Mouse (Mus musculus): Measurements from ENCODE around the gene Scfd2. TPM values are rescaled to one million over a fixed set of nuclear protein-coding genes. Genes with fewer than 3 reads are reported as not detected.

The Scfd2 gene
- polyA plus RNA-seq, 1 experiment from 2014 or later, result 14.4 TPM

DNA sequence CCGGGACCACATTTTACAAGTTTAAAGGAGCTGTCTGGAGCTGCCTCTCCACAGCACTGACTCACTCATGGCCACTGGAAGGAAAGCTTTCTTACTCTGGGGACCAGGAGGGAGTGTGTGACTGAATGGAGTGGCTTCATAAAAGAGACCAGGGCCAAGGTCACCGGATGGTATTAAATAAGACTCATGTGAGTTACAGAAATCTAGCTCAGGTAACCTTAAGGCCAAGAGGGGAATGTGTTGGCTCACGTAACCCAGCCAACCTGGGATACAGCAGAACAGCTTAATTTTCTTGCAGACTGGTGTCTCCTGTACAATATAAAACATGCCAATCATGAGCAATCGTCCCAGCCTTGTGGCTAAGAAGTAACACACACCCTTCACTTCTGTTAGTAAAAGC is 267.0 kb downstream of the Scfd2 start:
- Histone ChIP-seq H3K27me3 (ENCODE audit: control insufficient read depth, insufficient read depth, low read length) (no peaks in the 10 kb centered on the region), H3K9me3 (ENCODE audit: control insufficient read depth, low read length) (no peaks in the 10 kb centered on the region), H3K36me3 (ENCODE audit: control insufficient read depth, insufficient read depth, low read length) (no peaks in the 10 kb centered on the region), H3K4me1 (ENCODE audit: control insufficient read depth in 2 of 2, insufficient read depth in 2 of 2, low read length in 2 of 2) (peaks cover 37 to 62% of the 10 kb centered on the region in 2 experiments), H3K27ac (replicated peaks in 1 of 2; ENCODE audit: control insufficient read depth in 1 of 2, insufficient read depth in 1 of 2, low read depth in 2 of 2, low read length in 2 of 2) (no peak overlapping the region), H3K4me2 (ENCODE audit: low read length) (no peak overlapping the region), H3K9ac (ENCODE audit: low read length) (no peak overlapping the region), H3K4me3 (ENCODE audit: control insufficient read depth in 1 of 2, insufficient read depth in 1 of 2, low read depth in 1 of 2, low read length in 2 of 2) (no peak overlapping the region)
- 86% methylated on average over 4 of the region's 4 CpGs for WGBS
- ATAC-seq (ENCODE audit: insufficient number of reproducible peaks, insufficient read depth, low FRiP score, low read depth), result no peak

DNA sequence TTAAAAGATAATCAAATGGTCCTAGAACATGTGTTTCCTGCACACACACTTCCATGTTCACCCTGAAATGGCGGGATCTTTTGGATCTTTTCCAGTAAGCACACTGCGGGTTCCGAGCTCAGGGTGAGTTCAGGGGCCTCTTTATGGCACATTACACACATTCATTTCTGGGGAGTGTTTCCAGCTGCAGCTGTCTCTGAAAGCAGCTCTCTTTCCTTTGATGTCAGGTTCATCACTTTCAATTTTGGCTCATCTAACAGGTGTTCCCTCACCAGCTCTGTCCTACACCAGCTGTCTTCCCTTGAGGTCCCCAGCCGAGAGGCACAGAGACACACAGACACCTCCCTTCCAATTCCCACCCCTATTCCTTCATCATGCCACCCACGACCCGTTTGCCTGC is 270.5 kb downstream of the Scfd2 start:
- no peaks in the 10 kb centered on the region for H3K27me3 ChIP-seq (ENCODE audit: control insufficient read depth, insufficient read depth, low read length)
- WGBS, result 51% methylated on average over 6 of the region's 6 CpGs
- H3K4me3 ChIP-seq (ENCODE audit: control insufficient read depth in 1 of 2, insufficient read depth in 1 of 2, low read depth in 1 of 2, low read length in 2 of 2), result no peak overlapping the region
- peak overlapping the region; percentile 30 to 67; a peak in 3 of 4 replicates for H3K27ac ChIP-seq (replicated peaks in 1 of 2; ENCODE audit: control insufficient read depth in 1 of 2, insufficient read depth in 1 of 2, low read depth in 2 of 2, low read length in 2 of 2)
- H3K4me1 ChIP-seq (ENCODE audit: control insufficient read depth in 2 of 2, insufficient read depth in 2 of 2, low read length in 2 of 2), result peaks cover 32 to 56% of the 10 kb centered on the region in 2 experiments
- 0 out of 2 replicates have a peak overlapping the region, but pooled peaks have one; percentile 65 for H3K9ac ChIP-seq (ENCODE audit: low read length)
- no peak for ATAC-seq (ENCODE audit: insufficient number of reproducible peaks, insufficient read depth, low FRiP score, low read depth)
- no peaks in the 10 kb centered on the region for H3K9me3 ChIP-seq (ENCODE audit: control insufficient read depth, low read length)
- H3K4me2 ChIP-seq (ENCODE audit: low read length), result no peak overlapping the region
- H3K36me3 ChIP-seq (ENCODE audit: control insufficient read depth, insufficient read depth, low read length), result no peaks in the 10 kb centered on the region

DNA sequence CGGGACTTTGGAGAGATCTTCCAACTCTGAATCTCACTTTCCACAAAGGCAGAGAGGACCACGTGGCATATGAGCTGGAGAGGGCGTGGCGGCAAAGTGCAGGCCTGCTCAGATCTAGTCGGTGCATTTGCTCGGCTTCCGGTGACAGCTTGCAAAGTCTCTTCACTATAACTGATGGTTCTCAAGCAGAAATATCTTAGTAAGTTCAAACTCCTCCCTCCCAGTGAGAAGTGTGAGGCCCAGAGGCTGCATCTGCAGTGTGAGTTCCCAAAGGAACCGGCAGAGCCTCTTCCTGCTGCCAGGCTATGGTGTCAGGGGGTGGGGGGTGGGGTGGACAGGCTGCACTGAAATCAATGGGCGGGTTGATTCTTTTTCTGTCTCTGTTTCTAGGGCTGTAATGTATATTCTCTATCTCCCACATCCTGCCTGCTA is 271.2 kb downstream of the Scfd2 start:
- Histone ChIP-seq H3K9me3 (ENCODE audit: control insufficient read depth, low read length) (no peaks in the 10 kb centered on the region), H3K4me2 (ENCODE audit: low read length) (peak overlapping the region; percentile 18), H3K4me1 (ENCODE audit: control insufficient read depth in 2 of 2, insufficient read depth in 2 of 2, low read length in 2 of 2) (peaks cover 27 to 53% of the 10 kb centered on the region in 2 experiments), H3K4me3 (ENCODE audit: control insufficient read depth in 1 of 2, insufficient read depth in 1 of 2, low read depth in 1 of 2, low read length in 2 of 2) (no peak overlapping the region), H3K27me3 (ENCODE audit: control insufficient read depth, insufficient read depth, low read length) (no peaks in the 10 kb centered on the region), H3K9ac (ENCODE audit: low read length) (peak overlapping the region; percentile 65), H3K27ac (replicated peaks in 1 of 2; ENCODE audit: control insufficient read depth in 1 of 2, insufficient read depth in 1 of 2, low read depth in 2 of 2, low read length in 2 of 2) (peak overlapping the region; percentile 67 to 77), H3K36me3 (ENCODE audit: control insufficient read depth, insufficient read depth, low read length) (no peaks in the 10 kb centered on the region)
- peak; percentile 48 for ATAC-seq (ENCODE audit: insufficient number of reproducible peaks, insufficient read depth, low FRiP score, low read depth)
- 14% methylated on average over 9 of the region's 9 CpGs for WGBS

GRCm38 (mm10) chr5:74256705-74257104 is 274.9 kb downstream of the Scfd2 start:
- Histone ChIP-seq H3K9me3 (ENCODE audit: control insufficient read depth, low read length) (no peaks in the 10 kb centered on the region), H3K4me3 (ENCODE audit: control insufficient read depth in 1 of 2, insufficient read depth in 1 of 2, low read depth in 1 of 2, low read length in 2 of 2) (no peak overlapping the region), H3K27me3 (ENCODE audit: control insufficient read depth, insufficient read depth, low read length) (no peaks in the 10 kb centered on the region), H3K4me2 (ENCODE audit: low read length) (peak overlapping the region; percentile 34; the same call in 1 of the 2 replicates), H3K27ac (replicated peaks in 1 of 2; ENCODE audit: control insufficient read depth in 1 of 2, insufficient read depth in 1 of 2, low read depth in 2 of 2, low read length in 2 of 2) (peak overlapping the region; percentile 82 to 89), H3K9ac (ENCODE audit: low read length) (no peak overlapping the region), H3K36me3 (ENCODE audit: control insufficient read depth, insufficient read depth, low read length) (no peaks in the 10 kb centered on the region), H3K4me1 (ENCODE audit: control insufficient read depth in 2 of 2, insufficient read depth in 2 of 2, low read length in 2 of 2) (peaks cover 21 to 51% of the 10 kb centered on the region in 2 experiments)
- 41% methylated on average over 4 of the region's 4 CpGs for WGBS
- no peak for ATAC-seq (ENCODE audit: insufficient number of reproducible peaks, insufficient read depth, low FRiP score, low read depth)

GRCm38 (mm10) chr5:74254996-74255395 is 276.6 kb downstream of the Scfd2 start:
- Histone ChIP-seq H3K4me2 (ENCODE audit: low read length) (no peak overlapping the region), H3K27me3 (ENCODE audit: control insufficient read depth, insufficient read depth, low read length) (no peaks in the 10 kb centered on the region), H3K36me3 (ENCODE audit: control insufficient read depth, insufficient read depth, low read length) (no peaks in the 10 kb centered on the region), H3K4me3 (ENCODE audit: control insufficient read depth in 1 of 2, insufficient read depth in 1 of 2, low read depth in 1 of 2, low read length in 2 of 2) (no peak overlapping the region), H3K4me1 (ENCODE audit: control insufficient read depth in 2 of 2, insufficient read depth in 2 of 2, low read length in 2 of 2) (peaks cover 11 to 39% of the 10 kb centered on the region in 2 experiments), H3K27ac (replicated peaks in 1 of 2; ENCODE audit: control insufficient read depth in 1 of 2, insufficient read depth in 1 of 2, low read depth in 2 of 2, low read length in 2 of 2) (no peak overlapping the region), H3K9ac (ENCODE audit: low read length) (no peak overlapping the region), H3K9me3 (ENCODE audit: control insufficient read depth, low read length) (no peaks in the 10 kb centered on the region)
- WGBS, result 71% methylated on average over 1 of the region's 1 CpGs
- no peak for ATAC-seq (ENCODE audit: insufficient number of reproducible peaks, insufficient read depth, low FRiP score, low read depth)

DNA sequence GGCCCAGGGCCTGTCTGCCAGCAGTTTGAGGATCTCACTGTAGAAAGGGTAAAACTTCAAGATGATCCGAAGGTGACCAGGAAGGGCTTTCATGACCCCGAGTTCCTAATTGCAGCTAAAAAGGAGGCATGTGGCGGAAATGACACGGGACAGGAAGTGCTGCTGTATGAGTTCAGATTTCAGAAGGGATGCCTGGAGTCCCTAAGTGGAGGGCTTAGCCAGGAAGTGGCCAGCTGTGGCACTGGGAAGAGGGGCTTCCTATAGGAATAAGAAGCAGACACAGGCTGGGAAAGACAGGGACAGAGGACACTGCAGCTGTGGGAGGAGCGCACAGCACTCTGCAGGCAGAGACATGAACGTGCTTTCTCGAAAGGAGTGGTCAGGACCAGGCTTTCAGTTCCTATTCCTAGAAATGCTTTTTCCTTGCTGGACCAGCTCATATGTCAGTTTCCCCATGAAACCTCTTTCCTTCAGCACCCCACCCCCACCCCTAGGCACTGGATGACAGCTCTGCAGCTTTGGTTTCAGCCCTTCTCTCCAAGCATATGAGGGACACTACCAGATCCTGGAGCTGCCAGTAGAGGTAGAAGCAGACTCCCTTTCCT is 277.7 kb downstream of the Scfd2 start:
- Histone ChIP-seq H3K9me3 (ENCODE audit: control insufficient read depth, low read length) (no peaks in the 10 kb centered on the region), H3K4me3 (ENCODE audit: control insufficient read depth in 1 of 2, insufficient read depth in 1 of 2, low read depth in 1 of 2, low read length in 2 of 2) (no peak overlapping the region), H3K27me3 (ENCODE audit: control insufficient read depth, insufficient read depth, low read length) (no peaks in the 10 kb centered on the region), H3K27ac (replicated peaks in 1 of 2; ENCODE audit: control insufficient read depth in 1 of 2, insufficient read depth in 1 of 2, low read depth in 2 of 2, low read length in 2 of 2) (no peak overlapping the region), H3K4me1 (ENCODE audit: control insufficient read depth in 2 of 2, insufficient read depth in 2 of 2, low read length in 2 of 2) (peaks cover 12 to 37% of the 10 kb centered on the region in 2 experiments), H3K36me3 (ENCODE audit: control insufficient read depth, insufficient read depth, low read length) (no peaks in the 10 kb centered on the region), H3K9ac (ENCODE audit: low read length) (no peak overlapping the region), H3K4me2 (ENCODE audit: low read length) (no peak overlapping the region)
- ATAC-seq (ENCODE audit: insufficient number of reproducible peaks, insufficient read depth, low FRiP score, low read depth), result no peak
- 50% methylated on average over 7 of the region's 7 CpGs for WGBS

- 75% methylated on average over 6 of the region's 6 CpGs for WGBS
- no peak for ATAC-seq (ENCODE audit: insufficient number of reproducible peaks, insufficient read depth, low FRiP score, low read depth)
- H3K9me3 ChIP-seq (ENCODE audit: control insufficient read depth, low read length), result no peaks in the 10 kb centered on the region
- H3K4me3 ChIP-seq (ENCODE audit: control insufficient read depth in 1 of 2, insufficient read depth in 1 of 2, low read depth in 1 of 2, low read length in 2 of 2), result no peak overlapping the region
- H3K27ac ChIP-seq (replicated peaks in 1 of 2; ENCODE audit: control insufficient read depth in 1 of 2, insufficient read depth in 1 of 2, low read depth in 2 of 2, low read length in 2 of 2), result no peak overlapping the region
- no peaks in the 10 kb centered on the region for H3K27me3 ChIP-seq (ENCODE audit: control insufficient read depth, insufficient read depth, low read length)
- H3K9ac ChIP-seq (ENCODE audit: low read length), result no peak overlapping the region
- no peaks in the 10 kb centered on the region for H3K36me3 ChIP-seq (ENCODE audit: control insufficient read depth, insufficient read depth, low read length)
- no peak overlapping the region for H3K4me2 ChIP-seq (ENCODE audit: low read length)
- peaks cover 12 to 37% of the 10 kb centered on the region in 2 experiments for H3K4me1 ChIP-seq (ENCODE audit: control insufficient read depth in 2 of 2, insufficient read depth in 2 of 2, low read length in 2 of 2)
Observed at GRCm38 (mm10) chr5:74252672-74253286, 278.8 kb downstream of the Scfd2 start.

All from heart, embryonic 14.5 days (tissue).